Mouse (Mus musculus) spleen, adult 2 months (tissue): ENCODE measurements around the gene Sfrp5.

Source experiments
- CTCF ChIP-seq: fragments of 200-500 bp; IDR thresholded peaks from 2 replicates; pipeline ENCODE4 v1.5.1; 2011; ENCODE audit warnings: mild to moderate bottlenecking, inconsistent platforms; ENCODE audit not compliant: insufficient read depth, insufficient read length, insufficient replicate concordance; ENCODE audit errors: extremely low read depth
- POLR2A ChIP-seq: fragments of 200-500 bp; IDR thresholded peaks from 2 replicates; pipeline ENCODE4 v1.6.1; 2011; ENCODE audit warnings: low read depth, low read length, inconsistent platforms

- TF ChIP-seq CTCF (no peak), POLR2A (no peak)
Measured at GRCm38 (mm10) chr19:42237602-42238340, 35.7 kb upstream of the Sfrp5 start.
